10 mouse cellular contexts compared by ENCODE assay signal in genomic region chr4:134250930-134251240, GRCm38 (mm10). TPM values are rescaled to one million over a fixed set of nuclear protein-coding genes. Genes with fewer than 3 reads are reported as not detected.
DNase-seq lines count a peak whose midpoint lies in the region; ATAC-seq and TF ChIP-seq lines count a peak whose summit lies in the region.
"Had no signal": no experiment of that assay in that cellular context is flagged by ENCODE, and none has a peak within 500 bp of the region (broad histone marks: within the 10 kb centered on the region; RNA-seq: fewer than 3 reads in every experiment).

No protein-coding gene starts in this region.

- H3K4me1 ChIP-seq in heart, embryonic 16.5 days (ENCODE audit: control insufficient read depth, insufficient read depth, low read length): peaks cover 38% of the 10 kb centered on the region
- H3K4me1 ChIP-seq in forebrain, postnatal 0 days (ENCODE audit: insufficient read depth): 0 out of 2 replicates have a peak, but pooled peaks cover 4% of the 10 kb centered on the region
- peaks cover 27% of the 10 kb centered on the region for H3K4me1 ChIP-seq in liver, postnatal 0 days (ENCODE audit: insufficient read depth)

- H3K9ac ChIP-seq in heart, embryonic 16.5 days (ENCODE audit: low read length): peak overlapping the region; percentile 67
- peak overlapping the region; percentile 74 for H3K9ac ChIP-seq in forebrain, postnatal 0 days
- H3K9ac ChIP-seq in liver, postnatal 0 days (replicated peaks): no peak overlapping the region

- WGBS in heart, embryonic 16.5 days: 20% methylated on average over 10 of the region's 10 CpGs
- WGBS in forebrain, postnatal 0 days: 6% methylated on average over 10 of the region's 10 CpGs
- WGBS in liver, postnatal 0 days (ENCODE audit: insufficient replicate concordance): 22% methylated on average over 10 of the region's 10 CpGs

- H3K4me3 ChIP-seq in heart, embryonic 16.5 days (ENCODE audit: low read length): peak overlapping the region; percentile 61
- H3K4me3 ChIP-seq in forebrain, postnatal 0 days (ENCODE audit: low read depth, low read length): peak overlapping the region; percentile 53
- peak overlapping the region; percentile 37 for H3K4me3 ChIP-seq in liver, postnatal 0 days (ENCODE audit: low read depth, low read length)

- intact Hi-C loops in heart, postnatal 10 days (cut with DNase I): no loop called here

- ATAC-seq in heart, embryonic 16.5 days (replicated peaks; ENCODE audit: extremely low read depth, insufficient read depth, low FRiP score): no peak
- ATAC-seq in forebrain, postnatal 0 days: no peak
- ATAC-seq in liver, postnatal 0 days: no peak
- no peak for ATAC-seq in megakaryocyte-erythroid progenitor cell, adult 5-6 weeks (replicated peaks; ENCODE audit: low FRiP score, low TSS enrichment, poor library complexity, severe bottlenecking)

- no peak for TF ChIP-seq CTCF in forebrain, postnatal 0 days (IDR thresholded peaks at IDR 0.05; ENCODE audit: low read depth)
- no peak for TF ChIP-seq CTCF in liver, postnatal 0 days (IDR thresholded peaks at IDR 0.05; ENCODE audit: low read depth)

- no peak for DNase-seq in heart, postnatal 10 days
- peak; percentile 25 for DNase-seq in brain, adult 2 months (ENCODE audit: low read depth, low spot score)
- no peak for DNase-seq in forebrain, postnatal 0 days
- DNase-seq in liver, postnatal 0 days: no peak
- no peak for DNase-seq in spleen, adult 12 weeks (ENCODE audit: low spot score)
- no peak for DNase-seq in urinary bladder, postnatal 10 days (ENCODE audit: low spot score)

- H3K27ac ChIP-seq in heart, embryonic 16.5 days (ENCODE audit: low read length): no peak overlapping the region
- H3K27ac ChIP-seq in forebrain, postnatal 0 days (ENCODE audit: low read depth, low read length): no peak overlapping the region; the same call in 1 of the 2 replicates
- H3K27ac ChIP-seq in liver, postnatal 0 days (ENCODE audit: low read depth): no peak overlapping the region
- H3K27ac ChIP-seq: macrophage had no signal

- no peak for TF ChIP-seq EP300 in liver, postnatal 0 days (IDR thresholded peaks at IDR 0.05; ENCODE audit: low read depth)

- H3K27me3 ChIP-seq in heart, embryonic 16.5 days (ENCODE audit: control insufficient read depth, insufficient read depth, low read length): peaks cover 53% of the 10 kb centered on the region
- peaks cover 40% of the 10 kb centered on the region for H3K27me3 ChIP-seq in forebrain, postnatal 0 days (ENCODE audit: insufficient read depth, low read length)
- peaks cover 90% of the 10 kb centered on the region for H3K27me3 ChIP-seq in liver, postnatal 0 days (ENCODE audit: insufficient read depth, low read length)

- peak overlapping the region; percentile 94 for H3K4me2 ChIP-seq in heart, embryonic 16.5 days (ENCODE audit: low read depth, low read length)
- peak overlapping the region; percentile 76 for H3K4me2 ChIP-seq in forebrain, postnatal 0 days (ENCODE audit: low read depth)
- H3K4me2 ChIP-seq in liver, postnatal 0 days (ENCODE audit: low read depth, low read length): peak overlapping the region; percentile 69

- H3K36me3 ChIP-seq in heart, embryonic 16.5 days (ENCODE audit: control insufficient read depth, insufficient read depth): no peaks in the 10 kb centered on the region
- no peaks in the 10 kb centered on the region for H3K36me3 ChIP-seq in forebrain, postnatal 0 days (ENCODE audit: insufficient read depth)
- no peaks in the 10 kb centered on the region for H3K36me3 ChIP-seq in liver, postnatal 0 days (replicated peaks; ENCODE audit: insufficient read depth, low read length)

- no peaks in the 10 kb centered on the region for H3K9me3 ChIP-seq in heart, embryonic 16.5 days (replicated peaks; ENCODE audit: control insufficient read depth, low read length)
- H3K9me3 ChIP-seq in forebrain, postnatal 0 days (ENCODE audit: low read length): no peaks in the 10 kb centered on the region
- H3K9me3 ChIP-seq in liver, postnatal 0 days (ENCODE audit: low read length): no peaks in the 10 kb centered on the region

RNA-seq across cellular contexts. Expression of gene Grrp1, which starts 3.0 kb away (rescaled TPM):
- polyA plus RNA-seq in heart, embryonic 16.5 days (2015; fragmentation: Nextera tagmentation; extraction: Ambion mirVana): 5.8 and 6.3 TPM in 2 replicates
- 10 to 100 TPM; 13.5 to 15.2 TPM for total RNA-seq in heart, postnatal 10 days (2021)
- 14.2 and 18.3 TPM in 2 replicates for total RNA-seq in forebrain, postnatal 0 days (2014; rRNA removed)
- 18.3 and 20.0 TPM in 2 replicates for polyA plus RNA-seq in forebrain, postnatal 0 days (2015; fragmentation: Nextera tagmentation; extraction: Ambion mirVana)
- 1.4 and 1.5 TPM in 2 replicates for polyA plus RNA-seq in liver, postnatal 0 days (2015; fragmentation: Nextera tagmentation; extraction: Ambion mirVana)
- total RNA-seq in megakaryocyte-erythroid progenitor cell, adult 5-6 weeks (2014; fragmentation: Nextera tagmentation): not detected in 2 replicates
- total RNA-seq in megakaryocyte-erythroid progenitor cell, adult 5-6 weeks (2017): 0.52 TPM in 1 of 2 replicates, not detected in the other
- total RNA-seq: MEL had no signal
- polyA plus RNA-seq: macrophage had no signal

RNA-seq across cellular contexts. Expression of gene Gm30191, which starts 4.2 kb away (rescaled TPM):
- not detected in 2 replicates for polyA plus RNA-seq in heart, embryonic 16.5 days (2015; fragmentation: Nextera tagmentation; extraction: Ambion mirVana)
- total RNA-seq in heart, postnatal 10 days (2021): not detected
- not detected in 2 replicates for total RNA-seq in forebrain, postnatal 0 days (2014; rRNA removed)
- 0.25 TPM in 1 of 2 replicates, not detected in the other for polyA plus RNA-seq in forebrain, postnatal 0 days (2015; fragmentation: Nextera tagmentation; extraction: Ambion mirVana)
- not detected in 2 replicates for polyA plus RNA-seq in liver, postnatal 0 days (2015; fragmentation: Nextera tagmentation; extraction: Ambion mirVana)
- not detected in 2 replicates for total RNA-seq in megakaryocyte-erythroid progenitor cell, adult 5-6 weeks (2014; fragmentation: Nextera tagmentation)
- total RNA-seq in megakaryocyte-erythroid progenitor cell, adult 5-6 weeks (2017): not detected in 2 replicates
- total RNA-seq: MEL had no signal
- polyA plus RNA-seq: macrophage had no signal

RNA-seq across cellular contexts. Expression of gene Zfp593, which starts 5.5 kb away (rescaled TPM):
- 8.7 and 9.5 TPM in 2 replicates for polyA plus RNA-seq in heart, embryonic 16.5 days (2015; fragmentation: Nextera tagmentation; extraction: Ambion mirVana)
- total RNA-seq in heart, postnatal 10 days (2021): 1 to 10 TPM; 3.7 to 4.0 TPM
- total RNA-seq in forebrain, postnatal 0 days (2014; rRNA removed): 11.6 and 12.7 TPM in 2 replicates
- polyA plus RNA-seq in forebrain, postnatal 0 days (2015; fragmentation: Nextera tagmentation; extraction: Ambion mirVana): 13.8 and 15.0 TPM in 2 replicates
- 6.1 and 6.2 TPM in 2 replicates for polyA plus RNA-seq in liver, postnatal 0 days (2015; fragmentation: Nextera tagmentation; extraction: Ambion mirVana)
- 18.2 and 20.3 TPM in 2 replicates for total RNA-seq in megakaryocyte-erythroid progenitor cell, adult 5-6 weeks (2014; fragmentation: Nextera tagmentation)
- total RNA-seq in megakaryocyte-erythroid progenitor cell, adult 5-6 weeks (2017): 14.9 and 15.2 TPM in 2 replicates

RNA-seq across cellular contexts. Expression of gene E130218I03Rik, which starts 7.4 kb away (rescaled TPM):
- 0.22 TPM in 1 of 2 replicates, not detected in the other for polyA plus RNA-seq in heart, embryonic 16.5 days (2015; fragmentation: Nextera tagmentation; extraction: Ambion mirVana)
- not detected for total RNA-seq in heart, postnatal 10 days (2021)
- 0.43 TPM in 1 of 2 replicates, not detected in the other for total RNA-seq in forebrain, postnatal 0 days (2014; rRNA removed)
- 0.11 and 0.33 TPM in 2 replicates for polyA plus RNA-seq in forebrain, postnatal 0 days (2015; fragmentation: Nextera tagmentation; extraction: Ambion mirVana)
- polyA plus RNA-seq in liver, postnatal 0 days (2015; fragmentation: Nextera tagmentation; extraction: Ambion mirVana): 0.23 and 0.33 TPM in 2 replicates
- total RNA-seq in megakaryocyte-erythroid progenitor cell, adult 5-6 weeks (2014; fragmentation: Nextera tagmentation): not detected in 2 replicates
- not detected in 2 replicates for total RNA-seq in megakaryocyte-erythroid progenitor cell, adult 5-6 weeks (2017)
- polyA plus RNA-seq: macrophage had no signal

RNA-seq across cellular contexts. Expression of gene Cnksr1, which starts 12.7 kb away (rescaled TPM):
- polyA plus RNA-seq in heart, embryonic 16.5 days (2015; fragmentation: Nextera tagmentation; extraction: Ambion mirVana): 1.1 and 2.3 TPM in 2 replicates
- total RNA-seq in heart, postnatal 10 days (2021): 1 to 10 TPM; 2.3 to 4.4 TPM
- total RNA-seq in forebrain, postnatal 0 days (2014; rRNA removed): 0.08 TPM in 1 of 2 replicates, not detected in the other
- 0.18 TPM in 1 of 2 replicates, not detected in the other for polyA plus RNA-seq in forebrain, postnatal 0 days (2015; fragmentation: Nextera tagmentation; extraction: Ambion mirVana)
- 0.08 and 0.20 TPM in 2 replicates for polyA plus RNA-seq in liver, postnatal 0 days (2015; fragmentation: Nextera tagmentation; extraction: Ambion mirVana)
- total RNA-seq in megakaryocyte-erythroid progenitor cell, adult 5-6 weeks (2014; fragmentation: Nextera tagmentation): not detected in 2 replicates
- total RNA-seq in megakaryocyte-erythroid progenitor cell, adult 5-6 weeks (2017): not detected in 2 replicates
- total RNA-seq: MEL had no signal
- polyA plus RNA-seq: macrophage had no signal
